Mouse (Mus musculus) liver, adult 2 months (tissue): ENCODE measurements around the gene Olfr561.

Experiments
- CTCF ChIP-seq: fragments of 200-500 bp; IDR thresholded peaks from 2 replicates; pipeline ENCODE4 v1.5.1; 2011; ENCODE audit warnings: low read depth, low read length, control low read depth
- POLR2A ChIP-seq: fragments of 200-500 bp; IDR thresholded peaks from 2 replicates; pipeline ENCODE4 v1.6.1; 2011; ENCODE audit warnings: low read length, control low read depth; ENCODE audit not compliant: insufficient read depth; ENCODE audit errors: extremely low read depth

- TF ChIP-seq CTCF (no peak), POLR2A (no peak)
These were observed 11.8 kb upstream of the Olfr561 start, which contains the start of the genes Olfr560 and Olfr78 for GRCm38 (mm10) chr7:102759266-102759665.
